Mouse (Mus musculus) embryonic facial prominence, embryonic 11.5 days (tissue): ENCODE measurements around the gene Msmp. TPM values are rescaled to one million over a fixed set of nuclear protein-coding genes. Genes with fewer than 3 reads are reported as not detected.

ENCODE experiments used
- ATAC-seq: fragments of 200-750 bp; cut with Nextera tagmentation; replicated peaks from 2 replicates; pipeline ENCODE4 v1.8.0; 2017; ENCODE audit warnings: low read depth; ENCODE audit not compliant: insufficient number of reproducible peaks, low FRiP score, low TSS enrichment
- DNase-seq: peaks from one replicate; pipeline ENCODE4 v3.0.0-alpha.2; 2015; ENCODE audit warnings: low spot score
- H3K27ac ChIP-seq: fragments of 300-500 bp; sonication (generic); replicated peaks from 2 replicates; pipeline ENCODE4 v1.5.1; 2014; ENCODE audit warnings: mild to moderate bottlenecking, low read depth, low read length, control low read depth
- H3K27me3 ChIP-seq: fragments of 300-500 bp; sonication (generic); 2 replicates; pipeline ENCODE4 v1.6.1; 2014; ENCODE audit warnings: mild to moderate bottlenecking, low read length, moderate library complexity, mixed read lengths; ENCODE audit not compliant: control insufficient read depth, insufficient read depth
- H3K36me3 ChIP-seq: fragments of 300-500 bp; sonication (generic); replicated peaks from 2 replicates; pipeline ENCODE4 v1.6.1; 2014; ENCODE audit warnings: low read depth, mild to moderate bottlenecking, low read length, moderate library complexity, mixed read lengths; ENCODE audit not compliant: control insufficient read depth, insufficient read depth
- H3K4me1 ChIP-seq: fragments of 300-500 bp; sonication (generic); 2 replicates; pipeline ENCODE4 v1.6.1; 2014; ENCODE audit warnings: low read length, mixed read lengths; ENCODE audit not compliant: control insufficient read depth, insufficient read depth
- H3K4me2 ChIP-seq: fragments of 300-500 bp; sonication (generic); 2 replicates; pipeline ENCODE4 v1.6.1; 2014; ENCODE audit warnings: low read depth, mild to moderate bottlenecking, control low read depth, low read length, moderate library complexity
- H3K4me3 ChIP-seq: fragments of 300-500 bp; sonication (generic); 2 replicates; pipeline ENCODE4 v1.5.1; 2014; ENCODE audit warnings: low read depth, low read length, control low read depth
- H3K9ac ChIP-seq: fragments of 300-500 bp; sonication (generic); replicated peaks from 2 replicates; pipeline ENCODE4 v1.6.1; 2014; ENCODE audit warnings: mild to moderate bottlenecking, control low read depth, low read length
- H3K9me3 ChIP-seq: fragments of 300-500 bp; sonication (generic); replicated peaks from 2 replicates; pipeline ENCODE4 v1.6.1; 2016; ENCODE audit warnings: mild to moderate bottlenecking, low read length, inconsistent platforms, mixed read lengths; ENCODE audit not compliant: control insufficient read depth
- WGBS: fragments of 180-500 bp; shearing (Covaris S2); extraction: QIAGEN DNeasy Blood & Tissue Kit; methylation state at CpG from one replicate; pipeline ENCODE4 v1.1.7; 2014; 5-methylcytosine and 5-hydroxymethylcytosine counted together
- polyA plus RNA-seq: library from polyadenylated mRNA; unstranded; fragments of >200 nt; fragmentation: Nextera tagmentation; extraction: Ambion mirVana; gene quantifications from 2 replicates; pipeline ENCODE4 v1.2.1, GENCODE M21; 2014

The Msmp gene
- not detected in 2 replicates for polyA plus RNA-seq

GRCm38 (mm10) chr4:43584444-43585416 lies at the start of gene Msmp:
Gene Msmp (minus strand): TSS chr4:43584494.
- ATAC-seq, result no peak
- H3K4me1 ChIP-seq, result no peaks in the 10 kb centered on the region
- no peak within 1 kb of the TSS for H3K4me2 ChIP-seq
- H3K9me3 ChIP-seq, result no peaks in the 10 kb centered on the region
- DNase-seq, result no peak
- H3K9ac ChIP-seq, result no peak within 1 kb of the TSS
- H3K27ac ChIP-seq, result no peak within 1 kb of the TSS
- peaks cover 3% of the 10 kb centered on the region; the same call in 1 of the 2 replicates for H3K36me3 ChIP-seq
- H3K4me3 ChIP-seq, result no peak within 1 kb of the TSS
- WGBS, result 60% methylated on average over 12 of the region's 12 CpGs
- no peaks in the 10 kb centered on the region for H3K27me3 ChIP-seq

- peaks cover 9% of the 10 kb centered on the region; the same call in 1 of the 2 replicates for H3K4me1 ChIP-seq
- H3K27ac ChIP-seq, result no peak overlapping the region
- DNase-seq (no peak), ATAC-seq (no peak)
- H3K9me3 ChIP-seq, result no peaks in the 10 kb centered on the region
- H3K36me3 ChIP-seq, result no peaks in the 10 kb centered on the region
- no peak overlapping the region for H3K4me2 ChIP-seq
- H3K27me3 ChIP-seq, result no peaks in the 10 kb centered on the region; the same call in 1 of the 2 replicates
- H3K4me3 ChIP-seq, result no peak overlapping the region
- no peak overlapping the region for H3K9ac ChIP-seq
- 94% methylated on average over 2 of the region's 2 CpGs for WGBS
Measured at GRCm38 (mm10) chr4:43633736-43634135, 49.4 kb upstream of the Msmp start.

GRCm38 (mm10) chr4:43633296-43633695 lies 49.0 kb upstream of the Msmp start:
- peaks cover 9% of the 10 kb centered on the region; the same call in 1 of the 2 replicates for H3K4me1 ChIP-seq
- no peaks in the 10 kb centered on the region for H3K36me3 ChIP-seq
- H3K4me3 ChIP-seq, result no peak overlapping the region
- H3K4me2 ChIP-seq, result no peak overlapping the region; the same call in 1 of the 2 replicates
- ATAC-seq (no peak), DNase-seq (no peak)
- no peak overlapping the region for H3K9ac ChIP-seq
- 79% methylated on average over 8 of the region's 8 CpGs for WGBS
- H3K27ac ChIP-seq, result no peak overlapping the region
- no peaks in the 10 kb centered on the region for H3K9me3 ChIP-seq
- H3K27me3 ChIP-seq, result no peaks in the 10 kb centered on the region; the same call in 1 of the 2 replicates

DNA sequence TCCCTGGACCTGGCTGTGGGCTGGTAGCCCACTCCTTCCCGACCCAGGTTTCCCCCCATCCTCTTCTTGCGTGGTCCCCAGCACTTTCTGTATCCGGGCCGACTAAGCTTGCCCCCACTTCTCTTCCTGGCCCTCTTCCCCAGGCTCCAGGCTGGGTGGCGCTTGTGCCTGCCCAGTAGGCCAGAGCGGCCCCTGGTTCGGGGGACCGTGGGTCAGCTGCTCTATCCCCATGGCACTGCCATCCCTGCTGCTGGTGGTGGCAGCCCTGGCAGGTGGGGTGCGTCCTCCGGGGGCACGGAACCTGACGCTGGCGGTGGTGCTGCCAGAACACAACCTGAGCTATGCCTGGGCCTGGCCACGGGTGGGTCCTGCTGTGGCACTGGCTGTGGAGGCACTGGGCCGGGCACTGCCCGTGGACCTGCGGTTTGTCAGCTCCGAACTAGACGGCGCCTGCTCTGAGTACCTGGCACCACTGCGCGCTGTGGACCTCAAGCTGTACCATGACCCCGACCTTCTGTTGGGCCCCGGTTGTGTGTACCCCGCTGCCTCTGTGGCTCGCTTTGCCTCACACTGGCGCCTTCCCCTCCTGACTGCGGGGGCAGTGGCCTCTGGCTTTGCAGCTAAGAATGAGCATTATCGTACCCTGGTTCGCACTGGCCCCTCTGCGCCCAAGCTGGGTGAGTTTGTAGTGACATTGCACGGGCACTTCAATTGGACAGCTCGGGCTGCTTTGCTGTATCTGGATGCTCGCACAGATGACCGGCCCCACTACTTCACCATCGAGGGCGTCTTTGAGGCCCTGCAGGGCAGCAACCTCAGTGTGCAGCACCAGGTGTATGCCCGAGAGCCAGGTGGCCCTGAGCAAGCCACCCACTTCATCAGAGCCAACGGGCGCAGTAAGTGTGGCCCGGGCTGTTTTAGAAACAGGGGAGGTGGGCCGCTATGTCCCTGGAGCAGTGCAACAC lies 47.9 kb upstream of the Msmp start:
- H3K36me3 ChIP-seq, result no peaks in the 10 kb centered on the region
- peaks cover 9% of the 10 kb centered on the region; the same call in 1 of the 2 replicates for H3K4me1 ChIP-seq
- peak overlapping the region; percentile 97 for H3K4me2 ChIP-seq
- H3K27me3 ChIP-seq, result no peaks in the 10 kb centered on the region; the same call in 1 of the 2 replicates
- WGBS, result 39% methylated on average over 42 of the region's 42 CpGs
- ATAC-seq (no peak), DNase-seq (no peak)
- H3K4me3 ChIP-seq, result peak overlapping the region; percentile 69
- H3K9me3 ChIP-seq, result no peaks in the 10 kb centered on the region
- peak overlapping the region; percentile 92 for H3K9ac ChIP-seq
- H3K27ac ChIP-seq, result no peak overlapping the region

DNA sequence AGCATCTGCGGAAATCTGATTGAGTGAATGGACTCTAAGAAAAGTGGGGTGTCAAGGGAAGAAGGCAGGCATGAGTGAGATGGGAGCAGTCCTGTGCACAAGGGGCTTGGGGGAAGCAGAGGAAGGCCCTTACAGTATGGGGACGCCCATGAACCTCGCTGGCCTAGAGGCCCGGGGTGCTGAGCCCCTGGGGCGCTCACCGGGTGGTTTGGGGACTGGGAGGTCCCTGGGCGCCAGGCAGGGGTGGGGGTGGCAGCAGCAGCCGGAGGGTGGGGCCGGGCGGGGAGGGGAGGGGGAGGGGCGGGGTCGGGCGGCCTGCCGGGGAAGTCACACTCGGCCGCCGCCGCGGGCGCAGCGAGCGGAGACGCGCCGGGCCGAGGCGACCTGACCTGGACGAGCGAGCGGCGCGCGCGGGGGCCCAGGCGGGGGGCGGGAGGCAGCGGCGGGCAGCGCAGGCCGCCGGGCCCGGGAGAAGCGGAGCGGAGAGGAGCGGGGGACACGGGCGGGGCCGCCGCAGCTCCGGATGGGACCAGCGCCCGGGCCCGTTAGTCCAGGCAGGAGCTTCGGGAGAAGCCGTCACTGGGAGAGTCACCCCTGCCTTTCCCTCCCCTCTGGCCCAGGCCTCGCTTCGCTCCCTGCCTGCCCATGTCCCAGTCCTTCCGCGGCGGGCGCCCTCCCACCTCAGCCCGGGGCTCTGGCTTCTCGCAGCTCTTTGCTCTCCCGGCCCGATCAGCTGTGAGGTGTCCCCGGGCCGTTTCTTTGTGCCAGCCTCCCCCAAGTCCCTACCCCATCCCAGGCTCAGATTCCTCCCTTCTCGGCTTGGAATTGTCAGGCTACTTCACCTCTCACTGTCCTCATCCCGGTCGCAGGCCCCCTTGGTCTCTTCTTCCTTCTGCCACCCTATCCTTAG lies 47.0 kb upstream of the Msmp start, which contains the start of gene Npr2:
Gene Npr2 (plus strand): TSS at position 890 of the 910 bp plus-strand sequence.
- Histone ChIP-seq H3K9me3 (no peaks in the 10 kb centered on the region), H3K9ac (peak within 1 kb of the TSS; percentile 92), H3K4me3 (peak within 1 kb of the TSS; percentile 69), H3K4me1 (peaks cover 9% of the 10 kb centered on the region; the same call in 1 of the 2 replicates), H3K27ac (peak within 1 kb of the TSS; percentile 59), H3K27me3 (no peaks in the 10 kb centered on the region; the same call in 1 of the 2 replicates), H3K36me3 (no peaks in the 10 kb centered on the region), H3K4me2 (peak within 1 kb of the TSS; percentile 97)
- peak; percentile 56 for DNase-seq
- ATAC-seq, result peak; percentile 60
- WGBS, result under 1% methylated on average over 42 of the region's 70 CpGs

GRCm38 (mm10) chr4:43630671-43631045 lies 46.4 kb upstream of the Msmp start:
- peak overlapping the region; percentile 59; the same call in 1 of the 2 replicates for H3K27ac ChIP-seq
- peak overlapping the region; percentile 92 for H3K9ac ChIP-seq
- WGBS, result 20% methylated on average over 5 of the region's 5 CpGs
- no peak for ATAC-seq
- no peaks in the 10 kb centered on the region for H3K9me3 ChIP-seq
- no peak for DNase-seq
- H3K36me3 ChIP-seq, result no peaks in the 10 kb centered on the region
- H3K27me3 ChIP-seq, result no peaks in the 10 kb centered on the region; the same call in 1 of the 2 replicates
- H3K4me1 ChIP-seq, result peaks cover 9% of the 10 kb centered on the region; the same call in 1 of the 2 replicates
- peak overlapping the region; percentile 69 for H3K4me3 ChIP-seq
- peak overlapping the region; percentile 97 for H3K4me2 ChIP-seq
